In the genomic region with DNA sequence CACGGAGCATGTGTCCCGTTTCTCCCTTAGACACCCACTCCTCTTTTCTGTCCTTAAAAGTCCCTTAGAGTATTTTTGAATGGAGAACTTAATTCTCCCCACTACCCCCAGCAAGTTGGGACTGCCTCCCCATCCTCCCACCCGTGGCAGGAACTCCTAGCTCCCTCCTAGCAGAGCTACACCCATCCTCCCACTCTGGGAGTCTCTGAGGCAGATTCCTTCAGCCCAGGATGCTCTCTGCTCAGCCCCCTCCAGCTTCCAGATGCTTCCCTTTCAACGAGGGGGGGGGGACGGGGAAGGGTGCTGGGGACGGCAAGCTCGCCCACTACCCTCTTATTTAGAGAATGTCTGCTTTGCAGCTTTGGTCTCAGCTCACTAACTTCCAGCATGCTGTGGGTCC, we compare ENCODE assay signal across 10 mouse cellular contexts. TPM values are rescaled to one million over a fixed set of nuclear protein-coding genes. Genes with fewer than 3 reads are reported as not detected.
DNase-seq lines count a peak whose midpoint lies in the region; ATAC-seq and TF ChIP-seq lines count a peak whose summit lies in the region.
"Had no signal": no experiment of that assay in that cellular context is flagged by ENCODE, and none has a peak within 500 bp of the region (broad histone marks: within the 10 kb centered on the region; RNA-seq: fewer than 3 reads in every experiment).

No protein-coding gene starts in this region.

- H3K4me3 ChIP-seq in forebrain, embryonic 10.5 days, result peak overlapping the region; percentile 60
- no peak overlapping the region for H3K4me3 ChIP-seq in forebrain, embryonic 11.5 days (ENCODE audit: low read depth, low read length)
- peak overlapping the region; percentile 17 for H3K4me3 ChIP-seq in lung, adult 2 months (replicated peaks; ENCODE audit: extremely low read depth, low read depth, low read length)
- H3K4me3 ChIP-seq in intestine, embryonic 16.5 days (ENCODE audit: low read length), result peak overlapping the region; percentile 69
- peak overlapping the region; percentile 50 for H3K4me3 ChIP-seq in neural tube, embryonic 15.5 days (replicated peaks)

- H3K4me2 ChIP-seq in forebrain, embryonic 11.5 days (ENCODE audit: low read depth, low read length, severe bottlenecking), result no peak overlapping the region
- H3K4me2 ChIP-seq in intestine, embryonic 16.5 days (ENCODE audit: low read depth, low read length), result peak overlapping the region; percentile 95
- H3K4me2 ChIP-seq in neural tube, embryonic 15.5 days, result peak overlapping the region; percentile 96

- TF ChIP-seq CTCF in lung, adult 2 months (IDR thresholded peaks at IDR 0.05; ENCODE audit: insufficient read depth, low read length), result no peak

- WGBS in forebrain, embryonic 10.5 days, result 21% methylated on average over 7 of the region's 7 CpGs
- 28% methylated on average over 7 of the region's 7 CpGs for WGBS in forebrain, embryonic 11.5 days
- WGBS in lung, adult 2 months, result 20% methylated on average over 7 of the region's 7 CpGs
- 13% methylated on average over 7 of the region's 7 CpGs for WGBS in intestine, embryonic 16.5 days
- 29% methylated on average over 7 of the region's 7 CpGs for WGBS in neural tube, embryonic 15.5 days

- no peak overlapping the region for H3K9ac ChIP-seq in forebrain, embryonic 11.5 days (ENCODE audit: low read length)
- peak overlapping the region; percentile 82 for H3K9ac ChIP-seq in intestine, embryonic 16.5 days (ENCODE audit: low read depth, low read length)
- H3K9ac ChIP-seq in neural tube, embryonic 15.5 days (replicated peaks), result no peak overlapping the region; the same call in 1 of the 2 replicates

- peaks cover 14% of the 10 kb centered on the region for H3K4me1 ChIP-seq in forebrain, embryonic 10.5 days
- H3K4me1 ChIP-seq in forebrain, embryonic 11.5 days (replicated peaks; ENCODE audit: control insufficient read depth, insufficient read depth, low read length), result peaks cover 3% of the 10 kb centered on the region; the same call in 1 of the 2 replicates
- H3K4me1 ChIP-seq in lung, adult 2 months (ENCODE audit: control insufficient read depth, insufficient read depth, low read length), result no peaks in the 10 kb centered on the region
- H3K4me1 ChIP-seq in intestine, embryonic 16.5 days (ENCODE audit: control insufficient read depth, insufficient read depth, low read length), result peaks cover 9% of the 10 kb centered on the region
- H3K4me1 ChIP-seq in neural tube, embryonic 15.5 days, result peaks cover 14% of the 10 kb centered on the region

- peaks cover 44% of the 10 kb centered on the region for H3K27me3 ChIP-seq in forebrain, embryonic 10.5 days (ENCODE audit: poor library complexity, severe bottlenecking)
- peaks cover 8% of the 10 kb centered on the region; the same call in 1 of the 2 replicates for H3K27me3 ChIP-seq in forebrain, embryonic 11.5 days (ENCODE audit: control insufficient read depth, insufficient read depth, low read length)
- no peaks in the 10 kb centered on the region for H3K27me3 ChIP-seq in intestine, embryonic 16.5 days (replicated peaks; ENCODE audit: control insufficient read depth, insufficient read depth, low read length)
- peaks cover 17% of the 10 kb centered on the region for H3K27me3 ChIP-seq in neural tube, embryonic 15.5 days (replicated peaks)

- no peak for DNase-seq in forebrain, embryonic 10.5 days (ENCODE audit: extremely low spot score, low spot score)
- DNase-seq in forebrain, embryonic 11.5 days (ENCODE audit: low spot score), result no peak
- DNase-seq in lung, adult 2 months, result no peak
- no peak for DNase-seq in lung, adult 18-20 months
- no peak for DNase-seq in thymus, adult 18-20 months
- no peak for DNase-seq in left cerebral cortex, postnatal 25 days (ENCODE audit: low spot score in 2 of 2)
- DNase-seq: cerebellum, adult 11 months; left cerebral cortex, postnatal 4 days had no signal

- TF ChIP-seq POLR2A in lung, adult 2 months (IDR thresholded peaks at IDR 0.05; ENCODE audit: borderline replicate concordance, extremely low read depth, low read depth, low read length), result no peak

- intact Hi-C loops in left cerebral cortex, postnatal 25 days (cut with DNase I), result no loop called here

- no peak for ATAC-seq in forebrain, embryonic 11.5 days (replicated peaks; ENCODE audit: low FRiP score)
- ATAC-seq in intestine, embryonic 16.5 days, result no peak
- ATAC-seq in neural tube, embryonic 15.5 days (ENCODE audit: low FRiP score), result 0 out of 2 replicates have a peak, but pooled peaks have one; percentile 30

- H3K9me3 ChIP-seq in forebrain, embryonic 10.5 days, result no peaks in the 10 kb centered on the region
- H3K9me3 ChIP-seq in forebrain, embryonic 11.5 days (ENCODE audit: control insufficient read depth, low read length), result no peaks in the 10 kb centered on the region
- H3K9me3 ChIP-seq in intestine, embryonic 16.5 days (ENCODE audit: control insufficient read depth, low read length), result no peaks in the 10 kb centered on the region
- no peaks in the 10 kb centered on the region for H3K9me3 ChIP-seq in neural tube, embryonic 15.5 days (replicated peaks)

- H3K36me3 ChIP-seq in forebrain, embryonic 10.5 days (replicated peaks), result no peaks in the 10 kb centered on the region
- no peaks in the 10 kb centered on the region for H3K36me3 ChIP-seq in forebrain, embryonic 11.5 days (ENCODE audit: control insufficient read depth, insufficient read depth, low read length)
- H3K36me3 ChIP-seq in intestine, embryonic 16.5 days (ENCODE audit: control insufficient read depth, insufficient read depth, low read length), result no peaks in the 10 kb centered on the region
- no peaks in the 10 kb centered on the region for H3K36me3 ChIP-seq in neural tube, embryonic 15.5 days

- no peak overlapping the region for H3K27ac ChIP-seq in forebrain, embryonic 10.5 days
- H3K27ac ChIP-seq in forebrain, embryonic 11.5 days (ENCODE audit: low read depth, low read length), result no peak overlapping the region
- peak overlapping the region; percentile 91 for H3K27ac ChIP-seq in intestine, embryonic 16.5 days (ENCODE audit: low read length)
- no peak overlapping the region for H3K27ac ChIP-seq in neural tube, embryonic 15.5 days (replicated peaks)

RNA-seq across cellular contexts. Expression of a gene that starts 1.1 kb away (rescaled TPM):
- polyA plus RNA-seq in forebrain, embryonic 10.5 days (2016; fragmentation: Nextera tagmentation; extraction: Ambion mirVana), result 0.17 and 0.28 TPM in 2 replicates
- 0.32 and 0.35 TPM in 2 replicates for polyA plus RNA-seq in forebrain, embryonic 11.5 days (2014; fragmentation: Nextera tagmentation; extraction: Ambion mirVana)
- 116 and 135 TPM in 2 replicates for polyA plus RNA-seq in lung, adult 2 months (2012; rRNA removed)
- 39.1 and 41.3 TPM in 2 replicates for polyA plus RNA-seq in intestine, embryonic 16.5 days (2015; fragmentation: Nextera tagmentation; extraction: Ambion mirVana)
- polyA plus RNA-seq in neural tube, embryonic 15.5 days (2015; fragmentation: Nextera tagmentation; extraction: Ambion mirVana), result 2.8 and 6.1 TPM in 2 replicates
- total RNA-seq in left cerebral cortex, postnatal 25 days (2021), result 1 to 10 TPM; 1.6 to 4.9 TPM

RNA-seq across cellular contexts. Expression of a gene that starts 27.1 kb away (rescaled TPM):
- polyA plus RNA-seq in forebrain, embryonic 10.5 days (2016; fragmentation: Nextera tagmentation; extraction: Ambion mirVana), result 19.3 and 19.5 TPM in 2 replicates
- polyA plus RNA-seq in forebrain, embryonic 11.5 days (2014; fragmentation: Nextera tagmentation; extraction: Ambion mirVana), result 36.2 and 37.2 TPM in 2 replicates
- 91.8 and 92.0 TPM in 2 replicates for polyA plus RNA-seq in lung, adult 2 months (2012; rRNA removed)
- 48.8 and 58.1 TPM in 2 replicates for polyA plus RNA-seq in intestine, embryonic 16.5 days (2015; fragmentation: Nextera tagmentation; extraction: Ambion mirVana)
- 27.6 and 35.8 TPM in 2 replicates for polyA plus RNA-seq in neural tube, embryonic 15.5 days (2015; fragmentation: Nextera tagmentation; extraction: Ambion mirVana)
- 10 to 100 TPM; 33.6 to 37.2 TPM for total RNA-seq in left cerebral cortex, postnatal 25 days (2021)
